Mouse (Mus musculus): Measurements from ENCODE around the gene Tex44. TPM values are rescaled to one million over a fixed set of nuclear protein-coding genes. Genes with fewer than 3 reads are reported as not detected.
A peak's percentile ranks its signal among the peaks of the same experiment; 100 is the strongest.

Tex44 gene
- polyA plus RNA-seq, 1 experiment, result 0.74 TPM

DNA sequence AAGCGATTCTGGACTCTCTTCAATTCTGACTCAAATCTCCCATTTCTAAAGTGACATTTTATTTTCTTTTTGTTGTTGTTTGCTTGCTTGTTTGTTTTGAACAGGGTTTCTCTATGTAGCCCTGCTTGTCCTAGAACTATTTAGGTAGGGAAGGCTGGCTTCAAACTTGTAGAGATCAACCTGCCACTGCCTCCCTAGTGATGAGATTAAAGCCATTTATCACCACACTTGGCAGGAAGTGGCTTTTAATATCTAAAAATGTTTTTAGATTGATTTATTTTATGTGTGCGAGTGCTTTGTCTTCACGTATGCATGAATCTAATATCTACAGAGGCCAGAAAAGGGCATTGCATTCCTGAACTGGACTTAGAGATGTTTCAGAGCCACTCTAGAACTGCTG, 32.9 kb upstream of the Tex44 start:
- peaks cover 22% of the 10 kb centered on the region for H3K4me1 ChIP-seq (replicated peaks; ENCODE audit: control insufficient read depth, insufficient read depth, low read length)
- DNase-seq, result no peak
- 52% methylated on average over 3 of the region's 3 CpGs for WGBS

DNA sequence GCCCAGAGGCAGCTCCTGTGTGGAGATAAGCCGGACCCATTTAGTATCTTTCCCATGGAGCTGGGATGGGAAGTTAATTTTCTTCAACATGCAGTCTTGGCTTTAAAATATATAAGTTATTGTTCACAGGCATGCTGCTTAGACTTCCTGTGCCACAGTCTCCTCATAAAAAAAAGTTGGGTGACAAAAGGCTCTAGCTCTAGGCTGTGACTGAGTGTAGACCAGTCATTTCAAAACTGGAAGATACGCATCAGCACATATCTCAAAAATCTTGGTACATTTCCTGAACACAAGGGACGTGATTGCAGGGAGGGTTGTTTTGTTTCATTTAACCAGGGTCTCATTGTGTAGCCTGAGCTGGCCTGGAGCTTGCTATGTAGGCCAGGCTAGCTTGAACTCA, 31.9 kb upstream of the Tex44 start:
- no peaks in the 10 kb centered on the region for H3K36me3 ChIP-seq (ENCODE audit: control insufficient read depth, insufficient read depth, low read length)
- H3K4me1 ChIP-seq (replicated peaks; ENCODE audit: control insufficient read depth, insufficient read depth, low read length), result peaks cover 24% of the 10 kb centered on the region
- H3K27me3 ChIP-seq (ENCODE audit: control insufficient read depth, insufficient read depth, low read length), result no peaks in the 10 kb centered on the region
- DNase-seq, result no peak
- H3K4me3 ChIP-seq (ENCODE audit: control insufficient read depth, insufficient read depth, low read length), result no peak overlapping the region
- peak overlapping the region; percentile 62 for H3K27ac ChIP-seq (ENCODE audit: control insufficient read depth, insufficient read depth, low read length)
- WGBS, result 43% methylated on average over 3 of the region's 3 CpGs
- TF ChIP-seq POLR2A (IDR thresholded peaks at IDR 0.05; ENCODE audit: control insufficient read depth, extremely low read depth, insufficient read depth, low read length, poor library complexity) (no peak), CTCF (IDR thresholded peaks at IDR 0.05; ENCODE audit: borderline replicate concordance, control insufficient read depth, extremely low read depth, insufficient read depth, low read length, poor library complexity) (no peak)

More for the DNA sequence above, 32.9 kb upstream of the Tex44 start:
- H3K36me3 ChIP-seq (ENCODE audit: control insufficient read depth, insufficient read depth, low read length), result no peaks in the 10 kb centered on the region
- H3K27me3 ChIP-seq (ENCODE audit: control insufficient read depth, insufficient read depth, low read length), result no peaks in the 10 kb centered on the region
- H3K4me3 ChIP-seq (ENCODE audit: control insufficient read depth, insufficient read depth, low read length), result no peak overlapping the region
- H3K27ac ChIP-seq (ENCODE audit: control insufficient read depth, insufficient read depth, low read length), result no peak overlapping the region
- TF ChIP-seq POLR2A (IDR thresholded peaks at IDR 0.05; ENCODE audit: control insufficient read depth, extremely low read depth, insufficient read depth, low read length, poor library complexity), result no peak
- no peak for TF ChIP-seq CTCF (IDR thresholded peaks at IDR 0.05; ENCODE audit: borderline replicate concordance, control insufficient read depth, extremely low read depth, insufficient read depth, low read length, poor library complexity)

DNA sequence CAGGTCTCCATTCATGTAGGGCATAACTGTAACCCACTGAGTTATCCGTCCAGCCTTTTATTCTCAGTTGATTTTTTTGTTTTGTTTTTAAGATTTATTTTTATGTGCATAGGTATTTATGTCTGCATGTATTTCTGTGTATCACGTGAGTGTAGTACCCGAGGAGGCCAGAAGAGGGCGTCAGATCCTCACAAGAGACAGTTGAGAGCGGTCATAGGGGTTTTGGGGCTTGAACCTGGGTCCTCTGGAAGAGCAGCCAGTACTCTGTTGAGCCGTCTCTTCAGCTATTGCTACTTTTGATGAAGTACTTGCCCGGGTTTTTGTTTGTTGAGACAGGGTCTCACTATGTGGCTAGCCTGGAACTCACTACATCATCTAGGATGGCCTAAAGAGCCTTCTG, 30.2 kb upstream of the Tex44 start:
- DNase-seq, result no peak
- 83% methylated on average over 7 of the region's 7 CpGs for WGBS
- Histone ChIP-seq H3K27ac (ENCODE audit: control insufficient read depth, insufficient read depth, low read length) (no peak overlapping the region), H3K4me3 (ENCODE audit: control insufficient read depth, insufficient read depth, low read length) (no peak overlapping the region), H3K4me1 (replicated peaks; ENCODE audit: control insufficient read depth, insufficient read depth, low read length) (peaks cover 24% of the 10 kb centered on the region), H3K36me3 (ENCODE audit: control insufficient read depth, insufficient read depth, low read length) (no peaks in the 10 kb centered on the region), H3K27me3 (ENCODE audit: control insufficient read depth, insufficient read depth, low read length) (no peaks in the 10 kb centered on the region)
- TF ChIP-seq POLR2A (IDR thresholded peaks at IDR 0.05; ENCODE audit: control insufficient read depth, extremely low read depth, insufficient read depth, low read length, poor library complexity), result no peak
- no peak for TF ChIP-seq CTCF (IDR thresholded peaks at IDR 0.05; ENCODE audit: borderline replicate concordance, control insufficient read depth, extremely low read depth, insufficient read depth, low read length, poor library complexity)

DNA sequence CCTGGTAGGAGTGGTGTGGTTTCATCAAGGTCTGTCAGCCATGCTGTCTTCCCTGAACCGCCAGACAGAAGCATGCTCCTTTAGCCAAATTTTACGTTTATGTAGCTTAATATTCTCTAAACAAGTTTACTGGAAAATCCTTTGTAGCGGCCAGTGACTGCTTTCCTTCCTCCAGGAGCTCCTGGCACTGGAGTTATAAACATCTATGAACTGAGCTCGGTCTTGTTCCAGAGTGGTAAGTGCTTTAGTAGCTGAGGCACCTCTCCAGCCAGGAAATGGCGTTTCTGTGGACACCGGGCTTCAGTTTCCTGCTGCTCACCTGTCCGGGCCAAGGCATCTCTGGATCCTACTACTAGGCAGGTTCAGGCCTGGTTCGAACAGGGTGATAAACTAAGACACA, 28.5 kb upstream of the Tex44 start:
- 92% methylated on average over 8 of the region's 8 CpGs for WGBS
- no peak overlapping the region for H3K27ac ChIP-seq (ENCODE audit: control insufficient read depth, insufficient read depth, low read length)

DNA sequence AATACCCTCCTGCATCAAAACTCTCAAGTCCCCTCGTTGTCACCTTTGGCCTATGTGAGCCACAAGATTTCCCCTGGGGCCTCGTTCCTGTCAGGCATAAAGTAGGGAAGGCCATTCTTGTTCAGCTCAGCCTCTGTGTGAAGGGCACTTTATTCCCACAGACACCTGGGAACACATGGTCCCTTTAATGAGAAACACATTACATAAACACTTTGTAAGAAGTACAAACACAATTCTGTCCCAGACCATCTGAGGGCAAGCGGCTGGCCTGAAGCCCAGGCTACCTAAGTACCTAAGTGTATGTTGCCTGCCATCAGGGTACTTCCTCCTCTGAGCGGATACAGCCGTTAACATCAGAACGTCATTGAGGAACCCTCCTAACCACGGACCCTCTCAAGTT, 27.9 kb upstream of the Tex44 start:
- 30% methylated on average over 7 of the region's 7 CpGs for WGBS
- Histone ChIP-seq H3K27me3 (ENCODE audit: control insufficient read depth, insufficient read depth, low read length) (no peaks in the 10 kb centered on the region), H3K4me1 (replicated peaks; ENCODE audit: control insufficient read depth, insufficient read depth, low read length) (peaks cover 18% of the 10 kb centered on the region), H3K36me3 (ENCODE audit: control insufficient read depth, insufficient read depth, low read length) (no peaks in the 10 kb centered on the region), H3K27ac (ENCODE audit: control insufficient read depth, insufficient read depth, low read length) (peak overlapping the region; percentile 17; the same call in 1 of the 2 replicates), H3K4me3 (ENCODE audit: control insufficient read depth, insufficient read depth, low read length) (no peak overlapping the region)
- no peak for DNase-seq
- TF ChIP-seq POLR2A (IDR thresholded peaks at IDR 0.05; ENCODE audit: control insufficient read depth, extremely low read depth, insufficient read depth, low read length, poor library complexity), result no peak
- no peak for TF ChIP-seq CTCF (IDR thresholded peaks at IDR 0.05; ENCODE audit: borderline replicate concordance, control insufficient read depth, extremely low read depth, insufficient read depth, low read length, poor library complexity)

More for the DNA sequence above, 28.5 kb upstream of the Tex44 start:
- DNase-seq, result no peak
- peaks cover 20% of the 10 kb centered on the region for H3K4me1 ChIP-seq (replicated peaks; ENCODE audit: control insufficient read depth, insufficient read depth, low read length)
- no peak overlapping the region for H3K4me3 ChIP-seq (ENCODE audit: control insufficient read depth, insufficient read depth, low read length)
- TF ChIP-seq CTCF (IDR thresholded peaks at IDR 0.05; ENCODE audit: borderline replicate concordance, control insufficient read depth, extremely low read depth, insufficient read depth, low read length, poor library complexity) (no peak), POLR2A (IDR thresholded peaks at IDR 0.05; ENCODE audit: control insufficient read depth, extremely low read depth, insufficient read depth, low read length, poor library complexity) (no peak)
- no peaks in the 10 kb centered on the region for H3K27me3 ChIP-seq (ENCODE audit: control insufficient read depth, insufficient read depth, low read length)
- H3K36me3 ChIP-seq (ENCODE audit: control insufficient read depth, insufficient read depth, low read length), result no peaks in the 10 kb centered on the region

DNA sequence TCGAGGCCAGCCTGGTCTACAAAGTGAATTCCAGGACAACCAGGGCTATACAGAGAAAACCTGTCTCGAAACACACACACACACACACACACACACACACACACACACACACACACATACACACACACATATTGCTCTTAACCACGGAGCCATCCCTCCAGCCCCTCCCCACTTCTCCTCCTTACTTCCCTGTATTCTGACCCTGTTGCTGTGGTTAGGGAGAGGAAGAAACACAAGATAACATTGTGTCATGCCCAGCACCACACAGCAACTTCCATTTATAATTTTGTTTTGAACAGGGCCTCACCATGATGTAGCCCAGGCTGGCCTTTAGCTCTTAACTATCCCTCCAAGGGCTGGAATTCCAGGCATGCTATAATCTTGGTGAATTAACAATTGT, 26.8 kb upstream of the Tex44 start:
- Histone ChIP-seq H3K27ac (ENCODE audit: control insufficient read depth, insufficient read depth, low read length) (no peak overlapping the region), H3K4me3 (ENCODE audit: control insufficient read depth, insufficient read depth, low read length) (no peak overlapping the region), H3K4me1 (replicated peaks; ENCODE audit: control insufficient read depth, insufficient read depth, low read length) (peaks cover 14% of the 10 kb centered on the region), H3K36me3 (ENCODE audit: control insufficient read depth, insufficient read depth, low read length) (no peaks in the 10 kb centered on the region), H3K27me3 (ENCODE audit: control insufficient read depth, insufficient read depth, low read length) (no peaks in the 10 kb centered on the region)
- no peak for DNase-seq
- WGBS, result 40% methylated on average over 3 of the region's 3 CpGs
- no peak for TF ChIP-seq POLR2A (IDR thresholded peaks at IDR 0.05; ENCODE audit: control insufficient read depth, extremely low read depth, insufficient read depth, low read length, poor library complexity)
- TF ChIP-seq CTCF (IDR thresholded peaks at IDR 0.05; ENCODE audit: borderline replicate concordance, control insufficient read depth, extremely low read depth, insufficient read depth, low read length, poor library complexity), result no peak

All from thymus, adult 2 months (tissue).